Mouse (Mus musculus): ENCODE measurements around the gene Csrnp1. TPM values are rescaled to one million over a fixed set of nuclear protein-coding genes. Genes with fewer than 3 reads are reported as not detected.

Gene Csrnp1
- total RNA-seq, 2 experiments from 2014 or later, result 28.7 to 31.3 TPM

- TF ChIP-seq CTCF (IDR thresholded peaks at IDR 0.05), result no peak
- intact Hi-C loops (cut with DNase I), result loop anchor here (1.0 kb wide), 1 partner anchor 28 kb away; no protein-coding TSS in a partner anchor
- peak; percentile 41 to 56 for DNase-seq (ENCODE audit: extremely low spot score in 1 of 2, low spot score in 2 of 2)
- Histone ChIP-seq H3K27ac (peak overlapping the region; percentile 96), H3K4me3 (peak overlapping the region; percentile 82)
Measured at GRCm38 (mm10) chr9:119982956-119983551, 1.4 kb downstream of the Csrnp1 start.

GRCm38 (mm10) chr9:119982241-119982811, 2.1 kb downstream of the Csrnp1 start:
- peak; percentile 36 to 53 for DNase-seq (ENCODE audit: extremely low spot score in 1 of 2, low spot score in 2 of 2)
- intact Hi-C loops (cut with DNase I), result no loop called here
- peak overlapping the region; percentile 82 for H3K4me3 ChIP-seq
- H3K27ac ChIP-seq, result peak overlapping the region; percentile 96
- TF ChIP-seq CTCF (IDR thresholded peaks at IDR 0.05), result peak; percentile 38

DNA sequence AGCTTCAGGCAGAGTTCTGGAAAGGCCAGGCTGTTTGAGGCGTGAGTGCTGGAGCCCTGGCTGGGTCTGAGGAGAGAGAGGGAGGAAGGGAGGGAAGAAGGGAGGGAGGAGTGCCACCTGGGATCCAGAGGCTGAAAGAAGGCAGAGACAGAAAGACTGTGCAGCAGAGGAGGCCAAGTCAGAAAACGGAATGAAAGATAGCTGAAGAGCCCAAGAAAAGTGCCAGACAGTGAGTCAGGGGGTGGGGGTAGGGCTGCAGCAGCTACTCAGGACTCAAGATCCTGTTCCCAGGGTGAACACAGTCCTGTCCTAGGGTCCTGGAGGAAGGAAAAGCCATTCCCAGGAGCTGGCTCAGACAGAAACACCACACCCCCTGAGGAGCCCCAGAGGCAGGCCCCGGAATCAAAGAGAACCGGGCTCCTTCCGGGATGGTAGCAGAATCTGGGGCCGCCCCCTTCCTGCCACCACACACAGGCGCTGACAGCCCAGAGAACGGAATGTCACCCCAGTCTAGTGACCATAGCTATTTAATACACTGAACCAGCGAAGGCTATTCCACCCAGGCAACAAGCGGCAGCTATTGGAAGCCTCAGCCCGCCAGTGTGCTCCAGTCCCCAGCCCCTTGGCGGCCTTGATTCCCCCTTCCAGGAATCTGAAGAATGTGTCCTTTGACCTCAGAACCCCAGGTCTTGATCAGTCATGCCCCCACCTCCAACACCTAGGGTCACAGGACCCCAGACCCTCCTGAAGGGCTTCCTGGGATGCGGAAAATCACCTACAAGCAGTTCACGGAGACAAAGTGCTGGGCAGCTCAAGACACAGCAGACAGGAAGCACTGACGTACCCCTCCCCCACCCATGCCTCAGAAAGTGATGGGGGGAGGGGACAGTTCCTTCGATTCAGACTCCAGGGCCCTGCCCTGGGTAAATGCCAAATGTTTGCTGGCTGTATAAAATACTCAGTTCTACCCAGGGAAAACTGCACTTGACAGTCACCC, 3.0 kb downstream of the Csrnp1 start:
- peak overlapping the region; percentile 96 for H3K27ac ChIP-seq
- no peak; the same call in 1 of the 2 replicates for TF ChIP-seq CTCF (IDR thresholded peaks at IDR 0.05)
- peak overlapping the region; percentile 82 for H3K4me3 ChIP-seq
- peak in 1 of 2 experiments; percentile 29 for DNase-seq (ENCODE audit: extremely low spot score in 1 of 2, low spot score in 2 of 2)
- intact Hi-C loops (cut with DNase I), result no loop called here

DNA sequence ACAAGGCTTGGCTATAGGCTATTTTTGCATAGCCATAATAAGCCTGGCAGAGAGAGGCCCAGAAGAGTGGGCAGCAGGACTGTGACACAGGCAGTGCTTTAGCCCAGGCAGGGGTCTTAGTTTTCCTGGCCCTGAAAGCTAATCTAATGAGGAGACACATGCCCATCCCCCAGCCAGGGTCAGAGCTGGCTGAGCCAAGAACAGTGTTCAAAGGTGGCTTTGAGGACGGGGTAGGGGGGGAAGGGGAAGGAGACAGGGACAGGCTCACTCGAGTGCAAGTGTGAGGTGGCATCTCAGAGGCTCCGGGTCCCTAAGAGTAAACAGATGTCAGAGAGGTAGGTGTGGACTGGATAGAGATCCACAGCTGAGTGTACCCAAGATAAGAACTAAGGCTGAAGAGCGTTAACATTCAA, 3.7 kb downstream of the Csrnp1 start:
- no peak for DNase-seq (ENCODE audit: extremely low spot score in 1 of 2, low spot score in 2 of 2)
- intact Hi-C loops (cut with DNase I), result no loop called here
- Histone ChIP-seq H3K4me3 (peak overlapping the region; percentile 82), H3K27ac (peak overlapping the region; percentile 96)
- TF ChIP-seq CTCF (IDR thresholded peaks at IDR 0.05), result no peak

- intact Hi-C loops (cut with DNase I), result no loop called here
- no peak for TF ChIP-seq CTCF (IDR thresholded peaks at IDR 0.05)
- no peak for DNase-seq (ENCODE audit: extremely low spot score in 1 of 2, low spot score in 2 of 2)
- peak overlapping the region; percentile 40 for H3K27ac ChIP-seq
- no peak overlapping the region for H3K4me3 ChIP-seq
Measured at GRCm38 (mm10) chr9:119979749-119980148, 4.7 kb downstream of the Csrnp1 start.

GRCm38 (mm10) chr9:119978811-119979441, 5.5 kb downstream of the Csrnp1 start:
- no peak for TF ChIP-seq CTCF (IDR thresholded peaks at IDR 0.05)
- Histone ChIP-seq H3K27ac (peak overlapping the region; percentile 69), H3K4me3 (no peak overlapping the region)
- DNase-seq (ENCODE audit: extremely low spot score in 1 of 2, low spot score in 2 of 2), result peak; percentile 56 to 65
- intact Hi-C loops (cut with DNase I), result no loop called here

DNA sequence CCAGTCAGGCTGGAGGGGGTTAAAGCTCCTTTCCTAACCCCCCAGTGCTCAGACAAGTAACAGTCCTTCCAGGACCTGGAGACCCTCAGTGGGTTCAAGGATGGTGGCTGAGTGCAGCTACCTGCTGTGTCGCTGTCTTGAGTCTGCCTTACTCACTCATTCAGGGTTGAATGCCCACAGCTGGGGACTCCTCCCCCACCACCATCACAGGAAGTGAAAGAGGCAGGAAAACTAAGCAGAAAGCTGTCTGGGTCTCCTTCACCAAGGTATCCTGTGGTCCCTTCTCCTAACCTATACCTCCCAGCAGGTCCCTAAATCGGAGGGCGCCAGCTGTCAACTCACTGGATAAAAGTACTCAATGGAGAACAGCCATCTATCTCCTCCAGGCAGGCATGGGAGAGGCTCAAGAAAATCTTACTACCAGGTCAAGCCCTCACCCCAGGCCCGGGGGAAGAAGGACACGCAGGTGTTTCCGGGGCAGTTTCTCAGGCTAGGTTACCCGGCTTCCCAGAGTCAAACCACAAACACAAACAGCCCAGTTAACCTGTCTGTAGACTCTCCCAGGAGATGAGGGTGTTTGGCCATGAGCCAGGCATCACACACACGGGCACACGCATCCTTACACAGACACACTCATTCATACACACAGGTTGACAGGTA, 6.2 kb downstream of the Csrnp1 start:
- TF ChIP-seq CTCF (IDR thresholded peaks at IDR 0.05), result no peak
- no peak for DNase-seq (ENCODE audit: extremely low spot score in 1 of 2, low spot score in 2 of 2)
- intact Hi-C loops (cut with DNase I), result no loop called here
- no peak overlapping the region for H3K4me3 ChIP-seq
- H3K27ac ChIP-seq, result peak overlapping the region; percentile 69

- no peak for TF ChIP-seq CTCF (IDR thresholded peaks at IDR 0.05)
- DNase-seq (ENCODE audit: extremely low spot score in 1 of 2, low spot score in 2 of 2), result no peak
- Histone ChIP-seq H3K27ac (peak overlapping the region; percentile 69), H3K4me3 (0 out of 2 replicates have a peak overlapping the region, but pooled peaks have one; percentile 6)
- intact Hi-C loops (cut with DNase I), result no loop called here
Measured at GRCm38 (mm10) chr9:119977557-119978060, 6.8 kb downstream of the Csrnp1 start.

GRCm38 (mm10) chr9:119976704-119977556, 7.5 kb downstream of the Csrnp1 start:
- no peak for DNase-seq (ENCODE audit: extremely low spot score in 1 of 2, low spot score in 2 of 2)
- no peak overlapping the region for H3K4me3 ChIP-seq
- peak overlapping the region; percentile 47; the same call in 1 of the 2 replicates for H3K27ac ChIP-seq
- intact Hi-C loops (cut with DNase I), result no loop called here
- TF ChIP-seq CTCF (IDR thresholded peaks at IDR 0.05), result no peak

DNA sequence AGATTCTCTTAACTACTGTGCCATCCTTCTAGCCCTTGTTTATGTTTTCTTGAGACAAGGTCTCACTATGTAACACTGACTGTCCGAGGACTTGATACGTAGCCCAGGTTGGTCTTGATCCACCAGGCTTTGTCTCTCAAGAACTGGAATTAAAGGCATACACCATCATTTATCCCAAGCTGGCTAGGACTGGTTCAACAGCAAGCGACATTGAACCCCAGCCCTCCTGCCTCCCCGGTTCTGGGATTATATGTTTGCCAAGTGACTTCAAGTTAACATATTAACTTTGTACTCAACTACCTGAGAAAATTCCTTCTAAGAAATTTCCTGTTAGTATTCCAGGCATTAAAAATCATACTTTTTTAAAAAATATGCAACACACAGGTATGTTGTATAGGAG, 9.2 kb downstream of the Csrnp1 start:
- no peak for TF ChIP-seq CTCF (IDR thresholded peaks at IDR 0.05)
- no peak for DNase-seq (ENCODE audit: extremely low spot score in 1 of 2, low spot score in 2 of 2)
- no peak overlapping the region for H3K4me3 ChIP-seq
- intact Hi-C loops (cut with DNase I), result no loop called here
- H3K27ac ChIP-seq, result no peak overlapping the region
